ENCODE assay signal across 13 mouse cellular contexts in the genomic region with DNA sequence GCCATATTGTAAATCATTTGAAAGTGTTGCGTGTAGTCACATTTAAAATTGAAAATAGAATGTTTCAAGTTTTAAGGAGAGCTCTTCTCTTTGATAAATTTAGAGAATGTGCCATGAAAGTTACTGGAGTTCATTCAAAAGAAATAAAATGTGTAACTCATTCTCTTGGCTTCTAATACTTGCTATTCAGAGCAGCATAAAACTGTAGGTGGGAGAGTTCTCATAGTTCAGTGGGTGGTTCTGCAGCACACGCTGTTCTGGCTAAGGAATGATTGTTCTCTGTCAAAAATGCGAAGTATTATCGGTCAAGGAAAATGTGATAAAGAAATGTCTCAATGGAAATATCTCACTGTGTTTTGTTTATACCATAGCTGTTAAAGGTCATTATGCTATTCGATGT.
"Had no signal": no experiment of that assay in that cellular context is flagged by ENCODE, and none has a peak within 500 bp of the region (broad histone marks: within the 10 kb centered on the region; RNA-seq: fewer than 3 reads in every experiment).

No protein-coding gene starts in this region.

- H3K4me3 ChIP-seq: layer of hippocampus, adult 2 months; limb, embryonic 12.5 days; liver, embryonic 13.5 days; lung, embryonic 15.5 days; midbrain, embryonic 13.5 days had no signal

- H3K4me2 ChIP-seq: limb, embryonic 12.5 days; liver, embryonic 13.5 days; lung, embryonic 15.5 days; midbrain, embryonic 13.5 days had no signal

- ATAC-seq: intestine, postnatal 0 days; liver, postnatal 0 days; midbrain, embryonic 13.5 days had no signal

- H3K27ac ChIP-seq: layer of hippocampus, adult 2 months; limb, embryonic 12.5 days; liver, embryonic 13.5 days; lung, embryonic 15.5 days; midbrain, embryonic 13.5 days had no signal

- H3K4me1 ChIP-seq: liver, embryonic 13.5 days; lung, embryonic 15.5 days; midbrain, embryonic 13.5 days had no signal

- DNase-seq: kidney, adult 9 months; kidney, postnatal 10 days; kidney, postnatal 4 days; liver; liver, embryonic 13.5 days; liver, postnatal 0 days; spleen, adult 18-20 months; thymus, postnatal 4 days had no signal

- H3K9me3 ChIP-seq: limb, embryonic 12.5 days; liver, embryonic 13.5 days; lung, embryonic 15.5 days; midbrain, embryonic 13.5 days had no signal

- H3K36me3 ChIP-seq: limb, embryonic 12.5 days; liver, embryonic 13.5 days; lung, embryonic 15.5 days; midbrain, embryonic 13.5 days had no signal

- H3K9ac ChIP-seq: limb, embryonic 12.5 days; liver, embryonic 13.5 days; liver, postnatal 0 days; lung, embryonic 15.5 days; midbrain, embryonic 13.5 days had no signal

- H3K27me3 ChIP-seq: limb, embryonic 12.5 days; liver, embryonic 13.5 days; lung, embryonic 15.5 days; midbrain, embryonic 13.5 days had no signal
